Mouse (Mus musculus): ENCODE results near the gene Cdkal1. TPM values are rescaled to one million over a fixed set of nuclear protein-coding genes. Genes with fewer than 3 reads are reported as not detected.

Gene Cdkal1
- polyA plus RNA-seq, 1 experiment: 5.1 TPM

- no peak overlapping the region for H3ac ChIP-seq (ENCODE audit: control insufficient read depth, insufficient read length, low read depth)
- no peaks in the 10 kb centered on the region for H3K79me2 ChIP-seq (ENCODE audit: control insufficient read depth, insufficient read depth)
- no peaks in the 10 kb centered on the region for H3K27me3 ChIP-seq (ENCODE audit: control insufficient read depth, insufficient read depth, insufficient read length)
- H3K4me3 ChIP-seq (ENCODE audit: insufficient read depth, poor library complexity, severe bottlenecking): no peak overlapping the region
- H3K79me3 ChIP-seq (ENCODE audit: low read depth): no peaks in the 10 kb centered on the region
- no peak for TF ChIP-seq USF1 (IDR thresholded peaks at IDR 0.05; ENCODE audit: low read depth)
- no peaks in the 10 kb centered on the region for H3K36me3 ChIP-seq (ENCODE audit: control insufficient read depth, insufficient read depth)
Observed at GRCm38 (mm10) chr13:29655841-29656365, 199.6 kb downstream of the Cdkal1 start.

- Histone ChIP-seq H3K36me3 (ENCODE audit: control insufficient read depth, insufficient read depth) (no peaks in the 10 kb centered on the region), H3K27me3 (ENCODE audit: control insufficient read depth, insufficient read depth, insufficient read length) (no peaks in the 10 kb centered on the region), H3K79me2 (ENCODE audit: control insufficient read depth, insufficient read depth) (no peaks in the 10 kb centered on the region), H3K79me3 (ENCODE audit: low read depth) (no peaks in the 10 kb centered on the region), H3ac (ENCODE audit: control insufficient read depth, insufficient read length, low read depth) (no peak overlapping the region), H3K4me3 (ENCODE audit: insufficient read depth, poor library complexity, severe bottlenecking) (no peak overlapping the region)
- TF ChIP-seq CTCF (IDR thresholded peaks at IDR 0.05; ENCODE audit: control insufficient read depth, insufficient read depth, insufficient read length) (no peak), USF1 (IDR thresholded peaks at IDR 0.05; ENCODE audit: low read depth) (no peak), MYOD1 (IDR thresholded peaks at IDR 0.05; ENCODE audit: control insufficient read depth, insufficient read length, low read depth) (no peak), MAX (IDR thresholded peaks at IDR 0.05) (no peak), CEBPB (IDR thresholded peaks at IDR 0.05; ENCODE audit: low read depth) (no peak), MYOG (IDR thresholded peaks at IDR 0.05; ENCODE audit: control insufficient read depth, extremely low read depth, insufficient read length) (no peak), FOSL1 (IDR thresholded peaks at IDR 0.05; ENCODE audit: insufficient read depth, low read length, poor library complexity, severe bottlenecking) (no peak)
Observed at GRCm38 (mm10) chr13:29653407-29653806, 202.1 kb downstream of the Cdkal1 start.

- no peak for TF ChIP-seq MYOD1 (IDR thresholded peaks at IDR 0.05; ENCODE audit: control insufficient read depth, insufficient read length, low read depth)
- TF ChIP-seq FOSL1 (IDR thresholded peaks at IDR 0.05; ENCODE audit: insufficient read depth, low read length, poor library complexity, severe bottlenecking): no peak
- TF ChIP-seq MYOG (IDR thresholded peaks at IDR 0.05; ENCODE audit: control insufficient read depth, extremely low read depth, insufficient read length): no peak
- Histone ChIP-seq H3ac (ENCODE audit: control insufficient read depth, insufficient read length, low read depth) (no peak overlapping the region), H3K36me3 (ENCODE audit: control insufficient read depth, insufficient read depth) (no peaks in the 10 kb centered on the region), H3K4me3 (ENCODE audit: insufficient read depth, poor library complexity, severe bottlenecking) (no peak overlapping the region), H3K79me2 (ENCODE audit: control insufficient read depth, insufficient read depth) (no peaks in the 10 kb centered on the region), H3K27me3 (ENCODE audit: control insufficient read depth, insufficient read depth, insufficient read length) (no peaks in the 10 kb centered on the region), H3K79me3 (ENCODE audit: low read depth) (no peaks in the 10 kb centered on the region)
Observed at GRCm38 (mm10) chr13:29652791-29653190, 202.7 kb downstream of the Cdkal1 start.

GRCm38 (mm10) chr13:29650576-29651236 is 204.8 kb downstream of the Cdkal1 start:
- Histone ChIP-seq H3K79me3 (ENCODE audit: low read depth) (no peaks in the 10 kb centered on the region), H3K79me2 (ENCODE audit: control insufficient read depth, insufficient read depth) (no peaks in the 10 kb centered on the region), H3K36me3 (ENCODE audit: control insufficient read depth, insufficient read depth) (no peaks in the 10 kb centered on the region), H3ac (ENCODE audit: control insufficient read depth, insufficient read length, low read depth) (no peak overlapping the region), H3K4me3 (ENCODE audit: insufficient read depth, poor library complexity, severe bottlenecking) (no peak overlapping the region), H3K27me3 (ENCODE audit: control insufficient read depth, insufficient read depth, insufficient read length) (no peaks in the 10 kb centered on the region)
- TF ChIP-seq USF1 (IDR thresholded peaks at IDR 0.05; ENCODE audit: low read depth) (no peak), CEBPB (IDR thresholded peaks at IDR 0.05; ENCODE audit: low read depth) (no peak), MYOD1 (IDR thresholded peaks at IDR 0.05; ENCODE audit: control insufficient read depth, insufficient read length, low read depth) (no peak), CTCF (IDR thresholded peaks at IDR 0.05; ENCODE audit: control insufficient read depth, insufficient read depth, insufficient read length) (no peak), FOSL1 (IDR thresholded peaks at IDR 0.05; ENCODE audit: insufficient read depth, low read length, poor library complexity, severe bottlenecking) (no peak), MAX (IDR thresholded peaks at IDR 0.05) (no peak), MYOG (IDR thresholded peaks at IDR 0.05; ENCODE audit: control insufficient read depth, extremely low read depth, insufficient read length) (no peak)

GRCm38 (mm10) chr13:29649593-29649992 is 205.9 kb downstream of the Cdkal1 start:
- no peaks in the 10 kb centered on the region for H3K79me3 ChIP-seq (ENCODE audit: low read depth)
- no peaks in the 10 kb centered on the region for H3K36me3 ChIP-seq (ENCODE audit: control insufficient read depth, insufficient read depth)
- TF ChIP-seq MYOD1 (IDR thresholded peaks at IDR 0.05; ENCODE audit: control insufficient read depth, insufficient read length, low read depth): no peak
- no peak for TF ChIP-seq CEBPB (IDR thresholded peaks at IDR 0.05; ENCODE audit: low read depth)
- no peak for TF ChIP-seq MAX (IDR thresholded peaks at IDR 0.05)
- no peak for TF ChIP-seq CTCF (IDR thresholded peaks at IDR 0.05; ENCODE audit: control insufficient read depth, insufficient read depth, insufficient read length)
- no peak for TF ChIP-seq USF1 (IDR thresholded peaks at IDR 0.05; ENCODE audit: low read depth)
- TF ChIP-seq FOSL1 (IDR thresholded peaks at IDR 0.05; ENCODE audit: insufficient read depth, low read length, poor library complexity, severe bottlenecking): no peak
- TF ChIP-seq MYOG (IDR thresholded peaks at IDR 0.05; ENCODE audit: control insufficient read depth, extremely low read depth, insufficient read length): no peak
- no peak overlapping the region for H3ac ChIP-seq (ENCODE audit: control insufficient read depth, insufficient read length, low read depth)
- no peak overlapping the region for H3K4me3 ChIP-seq (ENCODE audit: insufficient read depth, poor library complexity, severe bottlenecking)
- H3K79me2 ChIP-seq (ENCODE audit: control insufficient read depth, insufficient read depth): no peaks in the 10 kb centered on the region
- no peaks in the 10 kb centered on the region for H3K27me3 ChIP-seq (ENCODE audit: control insufficient read depth, insufficient read depth, insufficient read length)

GRCm38 (mm10) chr13:29642226-29642625 is 213.2 kb downstream of the Cdkal1 start:
- no peaks in the 10 kb centered on the region for H3K79me3 ChIP-seq (ENCODE audit: low read depth)
- H3ac ChIP-seq (ENCODE audit: control insufficient read depth, insufficient read length, low read depth): no peak overlapping the region

More at GRCm38 (mm10) chr13:29642226-29642625, 213.2 kb downstream of the Cdkal1 start:
- Histone ChIP-seq H3K4me3 (ENCODE audit: insufficient read depth, poor library complexity, severe bottlenecking) (no peak overlapping the region), H3K36me3 (ENCODE audit: control insufficient read depth, insufficient read depth) (no peaks in the 10 kb centered on the region), H3K27me3 (ENCODE audit: control insufficient read depth, insufficient read depth, insufficient read length) (no peaks in the 10 kb centered on the region), H3K79me2 (ENCODE audit: control insufficient read depth, insufficient read depth) (no peaks in the 10 kb centered on the region)
- TF ChIP-seq CEBPB (IDR thresholded peaks at IDR 0.05; ENCODE audit: low read depth): no peak
- TF ChIP-seq MAX (IDR thresholded peaks at IDR 0.05): no peak
- TF ChIP-seq USF1 (IDR thresholded peaks at IDR 0.05; ENCODE audit: low read depth): no peak
- TF ChIP-seq MYOD1 (IDR thresholded peaks at IDR 0.05; ENCODE audit: control insufficient read depth, insufficient read length, low read depth): no peak
- TF ChIP-seq CTCF (IDR thresholded peaks at IDR 0.05; ENCODE audit: control insufficient read depth, insufficient read depth, insufficient read length): no peak
- TF ChIP-seq FOSL1 (IDR thresholded peaks at IDR 0.05; ENCODE audit: insufficient read depth, low read length, poor library complexity, severe bottlenecking): no peak
- TF ChIP-seq MYOG (IDR thresholded peaks at IDR 0.05; ENCODE audit: control insufficient read depth, extremely low read depth, insufficient read length): no peak
